Mouse (Mus musculus) left cerebral cortex, postnatal 10 days (tissue): ENCODE results near the gene Gng7. TPM values are rescaled to one million over a fixed set of nuclear protein-coding genes. Genes with fewer than 3 reads are reported as not detected.

Experiments
- DNase-seq, 2 experiments: peaks; one replicate each; pipeline ENCODE4 v3.0.0; 2021 to 2022; ENCODE audit warnings: low spot score in 2 of 2, mixed read lengths in 1 of 2; ENCODE audit errors: extremely low spot score in 1 of 2
- intact Hi-C: fragments of 180-260 bp; cut with DNase I; formaldehyde crosslinking; loops from one replicate; pipeline ENCODE4 v1.15.1; 2025
- total RNA-seq, 2 experiments: library from RNA; stranded (reverse); gene quantifications; 2 replicates each; pipeline ENCODE4 v1.2.3; 2021

Gene Gng7
- total RNA-seq, 2 experiments from 2014 or later, result 127 to 166 TPM

DNA sequence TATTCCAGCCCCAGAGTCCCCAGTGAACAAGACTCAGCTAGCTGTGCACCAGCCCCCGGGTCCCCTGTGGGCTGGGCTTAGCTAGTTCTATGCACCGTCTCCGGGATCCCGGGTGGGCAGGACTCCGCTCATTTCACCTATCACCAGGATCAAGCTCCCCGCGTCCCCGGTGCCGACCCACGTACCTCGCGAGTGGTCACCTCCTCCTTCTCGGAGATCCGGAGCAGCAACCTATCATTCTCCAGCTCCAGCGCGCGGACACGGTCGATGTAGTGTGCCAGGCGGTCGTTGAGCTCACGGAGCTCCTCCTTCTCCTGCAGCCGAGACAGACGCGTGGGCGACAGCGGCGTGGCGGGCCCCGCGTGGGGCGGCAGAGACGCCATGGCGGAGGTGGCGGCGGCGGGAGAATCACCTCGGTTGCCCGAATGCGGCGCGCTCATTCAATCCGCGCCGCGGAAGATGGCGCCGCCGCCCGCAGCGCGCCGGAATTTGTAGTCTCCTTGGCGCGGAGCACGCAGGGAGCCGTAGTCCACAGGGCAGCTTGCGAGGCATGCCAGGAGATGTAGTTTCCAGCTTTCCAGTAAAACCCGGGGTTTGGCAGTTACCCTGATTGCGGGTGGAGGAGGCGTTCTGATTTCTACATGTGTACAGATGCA, 96.8 kb downstream of the Gng7 start, which contains the start of gene Lmnb2:
Gene Lmnb2 (minus strand): TSS at position 467 of the 656 bp plus-strand sequence.
- peak; percentile 72 to 85 for DNase-seq
- intact Hi-C loops, result no loop called here

DNA sequence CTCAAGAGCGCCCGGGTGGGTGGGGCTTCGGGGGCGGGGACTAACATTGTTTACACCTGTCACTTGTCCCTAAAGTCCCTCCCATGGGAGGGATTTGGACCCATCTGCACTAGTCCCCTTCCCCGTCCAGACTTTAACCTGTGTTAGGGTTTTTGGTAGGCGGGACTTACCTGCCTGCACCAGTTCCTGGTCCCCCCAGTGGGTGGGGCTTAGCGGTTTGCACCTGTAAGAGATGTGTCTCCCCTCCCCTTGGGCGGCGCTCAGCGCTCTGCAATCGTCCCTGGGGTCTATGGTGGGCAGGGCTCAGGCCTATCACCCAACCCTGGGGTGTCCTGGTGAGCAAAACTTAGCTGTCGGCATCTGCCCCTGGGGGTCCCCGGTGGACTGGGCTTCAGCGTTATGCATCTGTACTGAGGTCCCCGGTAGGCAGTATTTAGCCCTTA, 97.4 kb downstream of the Gng7 start:
- no peak for DNase-seq
- intact Hi-C loops, result no loop called here

GRCm38 (mm10) chr10:80915736-80916135, 99.0 kb downstream of the Gng7 start:
- intact Hi-C loops, result no loop called here
- DNase-seq, result no peak

DNA sequence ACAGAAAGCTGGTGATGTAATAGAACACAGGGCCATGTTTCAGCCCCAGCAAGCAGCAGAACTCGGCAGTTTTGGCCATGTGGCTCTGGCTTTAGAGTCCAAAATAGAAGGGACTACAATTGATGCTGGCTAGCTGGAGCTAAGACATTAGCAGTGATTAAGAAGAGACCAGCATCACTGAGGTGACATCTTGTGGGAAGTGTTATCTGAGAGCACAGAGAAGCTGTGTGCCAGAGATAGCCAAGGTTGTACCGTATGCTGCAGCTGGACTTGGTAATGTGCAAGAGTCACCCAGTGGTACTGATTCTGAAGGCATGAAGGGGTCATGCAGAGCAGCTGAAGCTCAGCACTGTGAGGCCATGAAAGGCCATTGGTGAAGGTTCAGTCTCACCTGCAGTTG, 99.5 kb downstream of the Gng7 start:
- intact Hi-C loops, result no loop called here
- DNase-seq, result no peak

- DNase-seq, result no peak
- intact Hi-C loops, result no loop called here
Measured at GRCm38 (mm10) chr10:80914253-80914656, 100.5 kb downstream of the Gng7 start.

GRCm38 (mm10) chr10:80913364-80914011, 101.3 kb downstream of the Gng7 start:
- intact Hi-C loops, result no loop called here
- DNase-seq, result no peak

DNA sequence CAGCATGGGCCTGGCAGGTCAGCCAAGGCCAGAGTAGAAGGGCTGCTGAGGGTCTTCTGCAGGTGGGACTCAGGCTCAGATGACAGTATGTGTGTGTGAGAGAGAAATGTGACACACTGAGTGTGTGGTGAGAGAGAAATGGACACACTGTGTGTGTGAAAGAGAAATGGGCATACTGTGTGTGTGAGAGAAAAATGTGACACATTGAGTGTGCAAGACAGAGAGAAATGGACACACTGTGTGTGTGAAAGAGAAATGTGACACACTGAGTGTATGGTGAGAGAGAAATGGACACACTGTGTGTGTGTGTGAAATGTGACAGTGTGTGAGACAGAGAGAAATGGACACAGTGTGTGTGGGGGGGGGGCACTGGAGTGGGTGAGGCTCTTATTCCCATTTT, 102.9 kb downstream of the Gng7 start:
- no peak for DNase-seq
- intact Hi-C loops, result no loop called here

DNA sequence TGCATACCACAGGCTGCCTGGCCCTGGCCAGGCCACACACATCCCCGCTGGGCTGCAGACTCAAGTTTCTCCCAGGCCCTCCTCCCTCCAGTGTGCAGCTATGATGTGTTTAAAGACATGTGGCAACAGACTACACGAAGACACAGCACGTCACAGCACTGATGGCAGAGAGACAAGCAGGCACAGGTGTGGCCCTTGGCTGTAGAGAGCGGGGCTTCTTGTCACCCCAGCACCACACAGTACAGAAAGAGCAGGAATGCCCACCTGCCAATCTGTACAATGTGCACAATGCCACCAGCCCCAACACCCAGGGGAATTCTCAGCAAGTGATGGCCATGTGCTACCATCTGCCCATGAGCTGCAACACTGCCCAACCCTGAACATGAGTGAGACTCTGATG, 103.4 kb downstream of the Gng7 start:
- no peak for DNase-seq
- intact Hi-C loops, result no loop called here

GRCm38 (mm10) chr10:80909375-80910162, 105.2 kb downstream of the Gng7 start:
- intact Hi-C loops, result no loop called here

DNA sequence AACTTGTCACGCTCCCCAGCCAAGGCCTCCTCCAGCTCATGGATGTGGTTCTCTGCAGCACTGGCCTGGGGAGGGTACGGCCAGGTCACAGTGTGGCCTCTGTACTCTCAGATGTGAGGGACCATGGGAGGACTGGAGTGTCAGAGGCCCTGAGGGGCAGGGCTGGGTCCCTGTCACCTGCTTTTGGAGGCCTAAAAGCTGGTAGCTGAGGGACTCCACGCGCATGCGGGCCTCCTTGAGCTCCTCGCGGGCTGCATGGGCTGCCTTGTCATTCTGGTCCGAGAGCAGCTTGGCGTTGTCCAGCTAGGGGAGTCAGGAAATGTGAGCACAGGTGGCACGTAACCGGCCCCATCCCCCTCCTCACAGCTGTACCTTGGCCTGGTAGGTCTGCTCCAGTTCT, 110.0 kb downstream of the Gng7 start:
- no peak for DNase-seq

More at GRCm38 (mm10) chr10:80909375-80910162, 105.2 kb downstream of the Gng7 start:
- DNase-seq, result no peak

DNA sequence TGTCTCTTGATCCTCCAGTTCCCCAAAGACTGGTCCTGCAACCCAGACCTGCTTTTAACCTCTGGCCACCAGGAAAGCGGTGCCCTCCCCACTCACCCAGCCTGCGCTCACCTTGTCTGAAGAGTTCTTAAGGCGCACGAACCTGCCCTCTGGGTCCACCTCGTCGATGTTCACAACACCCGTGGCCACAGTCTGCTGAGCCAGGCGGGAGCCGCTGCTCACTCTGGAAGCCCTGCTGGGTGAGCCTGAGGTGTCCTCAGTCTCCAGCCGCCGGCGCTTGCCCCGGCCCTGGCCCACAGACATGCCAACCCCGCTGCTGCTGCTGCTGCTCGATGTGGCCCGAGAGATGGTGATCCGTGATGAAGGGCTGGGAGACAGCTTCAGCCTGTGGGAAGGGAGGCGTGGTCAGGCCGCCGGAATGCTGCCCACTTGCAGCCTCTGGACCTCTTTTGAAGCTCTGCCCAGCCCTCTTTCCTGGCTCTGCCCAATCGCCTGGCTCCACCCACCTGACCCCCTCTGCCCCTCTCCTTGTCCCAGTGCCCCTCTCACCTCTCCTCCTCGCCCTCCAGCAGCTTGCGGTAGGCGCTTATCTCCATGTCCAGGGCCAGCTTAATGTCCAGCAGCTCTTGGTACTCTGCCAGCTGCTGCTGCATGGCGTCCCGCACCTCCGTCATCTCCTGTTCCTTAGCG, 110.6 kb downstream of the Gng7 start:
- no peak for DNase-seq
- intact Hi-C loops, result no loop called here

More for the DNA sequence above, 110.0 kb downstream of the Gng7 start:
- intact Hi-C loops, result no loop called here

DNA sequence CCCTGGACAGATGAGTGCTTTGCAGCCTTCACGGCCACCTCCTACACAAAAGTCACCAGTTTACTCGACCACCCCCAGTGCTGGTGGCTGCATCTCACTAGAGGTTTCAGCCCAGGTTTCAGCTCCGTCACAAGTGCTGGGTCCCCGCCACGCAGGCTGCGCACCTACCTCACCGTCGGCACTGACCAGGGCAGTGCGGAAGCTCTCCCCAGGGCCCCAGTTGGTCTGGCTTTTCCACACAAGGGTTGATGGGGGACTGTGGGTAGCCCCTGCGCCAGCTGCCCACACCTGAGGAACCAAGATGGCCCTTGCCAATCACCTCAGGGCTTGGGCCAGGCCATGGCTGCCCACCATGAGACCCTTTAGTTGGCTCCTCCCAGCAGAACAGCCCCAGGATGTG, 111.5 kb downstream of the Gng7 start:
- DNase-seq, result no peak
- intact Hi-C loops, result no loop called here

DNA sequence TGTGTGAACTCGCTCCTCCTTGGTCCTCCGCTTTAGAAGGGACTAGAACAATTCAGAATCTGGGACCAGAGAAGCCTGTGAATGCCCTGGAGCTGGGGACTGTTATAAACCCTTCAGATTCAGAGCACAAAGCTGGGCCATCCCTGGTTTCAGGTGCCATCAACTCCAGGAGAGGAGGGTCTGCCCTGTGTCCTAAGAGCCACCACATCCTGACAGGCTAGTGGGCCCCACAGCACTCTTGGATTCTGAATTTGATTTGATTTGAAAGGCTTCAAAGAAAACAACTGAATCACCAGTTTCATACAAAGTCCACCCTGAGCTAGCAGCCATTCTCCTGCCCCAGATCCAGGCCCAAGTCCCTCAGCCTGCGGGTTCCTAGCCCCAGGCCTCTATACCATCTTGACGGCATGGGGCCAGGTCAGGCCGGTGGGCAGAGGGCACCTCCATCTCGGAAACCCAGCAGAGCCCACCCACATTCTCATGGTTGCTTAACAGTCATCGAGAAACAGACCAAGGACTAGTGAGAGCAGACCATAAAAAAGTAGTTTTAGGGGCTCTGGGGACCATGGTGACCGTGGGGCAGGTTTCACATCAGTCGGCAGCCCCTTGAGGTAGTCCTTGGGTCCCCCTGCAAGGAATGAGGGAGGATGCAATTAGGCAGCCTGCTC, 112.3 kb downstream of the Gng7 start:
- intact Hi-C loops, result no loop called here
- DNase-seq, result no peak

- DNase-seq, result no peak
- intact Hi-C loops, result no loop called here
Measured at GRCm38 (mm10) chr10:80901409-80902272, 113.1 kb downstream of the Gng7 start.

DNA sequence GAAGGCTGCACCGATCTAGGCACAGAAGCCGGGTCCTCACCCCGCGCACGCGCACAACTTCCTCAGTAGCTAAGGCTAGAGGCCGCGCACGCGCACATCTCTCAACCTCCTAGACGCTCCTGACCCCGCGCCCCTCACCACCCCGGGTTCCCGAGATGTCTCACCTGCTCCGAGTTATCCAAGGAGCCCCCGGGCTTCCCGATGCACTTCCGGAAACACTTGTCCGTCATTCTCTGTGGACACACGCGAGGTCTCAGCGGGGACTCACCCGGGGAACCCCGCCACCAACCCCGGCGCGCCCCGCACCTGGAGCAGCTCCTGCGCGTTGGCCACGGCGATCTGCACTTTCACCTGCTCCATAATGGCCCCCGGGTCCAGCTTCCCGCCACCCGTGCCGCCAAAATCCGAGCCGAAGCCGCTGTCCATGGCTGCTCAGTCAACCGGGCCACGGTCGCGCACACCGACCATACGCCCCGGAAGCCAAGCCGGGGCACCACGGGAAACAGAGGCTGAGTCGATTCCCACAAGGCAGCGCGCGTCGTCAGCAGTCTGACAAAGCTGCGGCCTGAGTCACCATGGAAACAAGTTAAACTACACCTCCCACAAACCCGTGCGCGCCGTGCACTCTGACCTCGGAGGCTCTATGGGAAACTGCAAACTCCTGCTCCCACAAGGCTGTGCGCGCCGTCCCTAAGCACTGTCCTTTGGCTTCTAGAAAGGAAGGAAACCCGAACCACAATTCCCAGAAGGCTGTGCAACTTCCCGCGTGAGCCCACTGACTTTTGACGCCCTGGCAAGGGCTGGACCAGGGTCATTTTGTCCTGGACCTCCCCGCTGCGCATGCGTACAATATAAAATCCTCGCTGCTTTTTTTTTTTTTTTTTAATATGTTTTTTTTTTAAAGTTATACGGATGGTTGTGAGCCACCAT, 114.2 kb downstream of the Gng7 start, which contains the start of gene Timm13:
Gene Timm13 (minus strand): TSS at position 652 of the 930 bp plus-strand sequence.
- intact Hi-C loops, result no loop called here
- DNase-seq, result peak; percentile 99 to 100

DNA sequence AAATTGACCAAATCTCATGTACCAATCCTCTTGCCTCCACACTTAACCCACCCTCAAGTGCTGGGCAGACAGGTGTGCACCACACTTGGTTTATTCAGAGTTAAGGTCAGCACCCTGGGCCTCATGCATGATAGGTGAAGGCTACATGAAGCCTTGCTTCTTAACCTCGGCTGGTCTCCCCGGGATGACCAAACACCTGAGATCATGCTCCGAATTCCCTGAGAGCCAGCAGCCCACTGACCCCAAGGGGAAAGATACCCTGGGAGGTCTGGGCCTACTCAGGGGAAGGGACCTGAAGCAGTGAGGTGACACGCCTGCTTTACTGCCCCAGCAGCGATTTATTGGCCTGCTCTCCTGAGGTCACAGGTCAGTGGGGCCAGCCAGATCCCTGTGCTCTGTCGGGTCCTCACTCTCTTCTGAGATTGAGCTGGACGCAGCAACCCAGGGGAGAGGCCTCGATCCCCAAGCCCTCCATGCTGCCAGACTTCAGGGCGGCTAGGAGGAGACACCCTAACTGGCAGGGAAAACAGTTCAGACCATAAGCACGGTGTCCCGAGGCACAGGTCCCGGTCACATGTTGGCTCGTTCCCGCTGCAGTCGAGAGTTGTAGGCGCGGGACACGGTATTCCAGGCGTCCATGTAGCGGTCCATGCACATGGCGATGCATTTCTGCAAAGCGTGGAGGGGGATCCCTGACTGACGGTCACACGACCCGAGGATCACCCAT, 115.0 kb downstream of the Gng7 start:
- no peak for DNase-seq
- intact Hi-C loops, result no loop called here
